Mouse (Mus musculus) MEL (cell line): ENCODE results near the gene Abca3. TPM values are rescaled to one million over a fixed set of nuclear protein-coding genes. Genes with fewer than 3 reads are reported as not detected.

ENCODE experiments used
- DNase-seq: peaks from one replicate; pipeline ENCODE4 v3.0.0; 2011; ENCODE audit warnings: low read depth, low spot score
- H3K27ac ChIP-seq: 2 replicates; pipeline ENCODE4 v1.5.1; 2012; ENCODE audit warnings: low read depth, mild to moderate bottlenecking, control low read depth, low read length, moderate library complexity; ENCODE audit not compliant: control insufficient read depth
- H3K27me3 ChIP-seq, 2 experiments: fragments of 150-350 bp in 1 of 2; sonication (generic) in 1 of 2; 2 replicates each; pipeline ENCODE4 v1.6.1; 2012; ENCODE audit warnings: low read length in 2 of 2, mild to moderate bottlenecking in 2 of 2, improper control_type of control experiment in 1 of 2, moderate library complexity in 1 of 2; ENCODE audit not compliant: insufficient read depth in 2 of 2, control insufficient read depth in 1 of 2
- H3K36me3 ChIP-seq, 2 experiments: 2 replicates each; pipeline ENCODE4 v1.6.1; 2012 to 2014; ENCODE audit warnings: low read length in 2 of 2, improper control_type of control experiment in 1 of 2, inconsistent platforms in 1 of 2, mild to moderate bottlenecking in 1 of 2; ENCODE audit not compliant: insufficient read depth in 2 of 2, control insufficient read depth in 1 of 2
- H3K4me1 ChIP-seq, 2 experiments: fragments of 150-350 bp in 1 of 2; sonication (generic) in 1 of 2; 2 replicates each; pipeline ENCODE4 v1.6.1; 2012; ENCODE audit warnings: low read length in 2 of 2, improper control_type of control experiment in 1 of 2, mild to moderate bottlenecking in 1 of 2; ENCODE audit not compliant: insufficient read depth in 2 of 2, control insufficient read depth in 1 of 2
- H3K4me3 ChIP-seq, 2 experiments: fragments of 150-350 bp in 1 of 2; sonication (generic) in 1 of 2; 2 replicates each; pipeline ENCODE4 v1.5.1; 2012; ENCODE audit warnings: low read depth in 2 of 2, low read length in 2 of 2, mild to moderate bottlenecking in 2 of 2, moderate library complexity in 2 of 2, control low read depth in 1 of 2, improper control_type of control experiment in 1 of 2; ENCODE audit not compliant: control insufficient read depth in 1 of 2, insufficient read depth in 1 of 2
- H3K79me2 ChIP-seq: 2 replicates; pipeline ENCODE4 v1.6.1; 2012; ENCODE audit warnings: mild to moderate bottlenecking, low read length, moderate library complexity; ENCODE audit not compliant: control insufficient read depth, poor library complexity, insufficient read depth
- H3K9ac ChIP-seq: 2 replicates; pipeline ENCODE4 v1.6.1; 2012; ENCODE audit warnings: low read depth, mild to moderate bottlenecking, control low read depth, low read length, moderate library complexity; ENCODE audit not compliant: control insufficient read depth, poor library complexity, severe bottlenecking
- H3K9me3 ChIP-seq: fragments of 150-350 bp; sonication (generic); replicated peaks from 2 replicates; pipeline ENCODE4 v1.6.1; 2012; ENCODE audit warnings: mild to moderate bottlenecking, low read length, improper control_type of control experiment, moderate library complexity; ENCODE audit not compliant: insufficient read depth
- CHD1 ChIP-seq: IDR thresholded peaks from 2 replicates; pipeline ENCODE4 v1.6.1; 2012; ENCODE audit warnings: low read depth, mild to moderate bottlenecking, inconsistent platforms, low read length, improper control_type of control experiment
- CHD2 ChIP-seq: IDR thresholded peaks from 2 replicates; pipeline ENCODE4 v1.6.1; 2011; ENCODE audit warnings: low read length, improper control_type of control experiment
- CTCF ChIP-seq, 3 experiments: IDR thresholded peaks in 2 of 3; conservative IDR thresholded peaks in 1 of 3; 2 replicates each; pipeline ENCODE4 v1.5.1; 2011 to 2012; ENCODE audit warnings: low read length in 3 of 3, low read depth in 2 of 3, mild to moderate bottlenecking in 2 of 3, improper control_type of control experiment in 1 of 3, inconsistent platforms in 1 of 3, mixed read lengths in 1 of 3, moderate library complexity in 1 of 3; ENCODE audit not compliant: control insufficient read depth in 1 of 3, insufficient read depth in 1 of 3, poor library complexity in 1 of 3, severe bottlenecking in 1 of 3
- E2F4 ChIP-seq: IDR thresholded peaks from 2 replicates; pipeline ENCODE4 v1.6.1; 2011; ENCODE audit warnings: low read depth, low read length, improper control_type of control experiment, borderline replicate concordance
- HCFC1 ChIP-seq: IDR thresholded peaks from 2 replicates; pipeline ENCODE4 v1.6.1; 2012; ENCODE audit warnings: low read depth, mild to moderate bottlenecking, inconsistent platforms, low read length, improper control_type of control experiment, moderate library complexity
- JUND ChIP-seq: IDR thresholded peaks from 2 replicates; pipeline ENCODE4 v1.6.1; 2011; ENCODE audit warnings: low read depth, mild to moderate bottlenecking, improper control_type of control experiment, low read length
- MAX ChIP-seq: IDR thresholded peaks from 2 replicates; pipeline ENCODE4 v1.6.1; 2011; ENCODE audit warnings: low read length, improper control_type of control experiment
- MXI1 ChIP-seq: IDR thresholded peaks from 2 replicates; pipeline ENCODE4 v1.6.1; 2011; ENCODE audit warnings: mild to moderate bottlenecking, low read depth, low read length, improper control_type of control experiment
- MYB ChIP-seq: IDR thresholded peaks from 2 replicates; pipeline ENCODE4 v1.6.1; 2011; ENCODE audit warnings: mild to moderate bottlenecking, low read depth, low read length, improper control_type of control experiment
- POLR2A ChIP-seq, 2 experiments: IDR thresholded peaks; 2 replicates each; pipeline ENCODE4 v1.6.1; 2011 to 2012; ENCODE audit warnings: low read length in 2 of 2, mild to moderate bottlenecking in 2 of 2, control low read depth in 1 of 2, improper control_type of control experiment in 1 of 2, low read depth in 1 of 2, moderate library complexity in 1 of 2; ENCODE audit not compliant: control insufficient read depth in 1 of 2, insufficient read depth in 1 of 2, poor library complexity in 1 of 2
- POLR2AphosphoS2 ChIP-seq: IDR thresholded peaks from 2 replicates; pipeline ENCODE4 v1.6.1; 2011; ENCODE audit warnings: low read length, improper control_type of control experiment
- POLR2AphosphoS5 ChIP-seq: IDR thresholded peaks from 2 replicates; pipeline ENCODE4 v1.6.1; 2012; ENCODE audit warnings: low read depth, borderline replicate concordance, mild to moderate bottlenecking, inconsistent platforms, low read length, moderate library complexity, mixed read lengths
- RAD21 ChIP-seq: IDR thresholded peaks from 2 replicates; pipeline ENCODE4 v1.6.1; 2011; ENCODE audit warnings: mild to moderate bottlenecking, low read depth, low read length, improper control_type of control experiment
- RCOR1 ChIP-seq: IDR thresholded peaks from 2 replicates; pipeline ENCODE4 v1.6.1; 2012; ENCODE audit warnings: low read depth, mild to moderate bottlenecking, inconsistent platforms, low read length, improper control_type of control experiment
- SIN3A ChIP-seq: IDR thresholded peaks from 2 replicates; pipeline ENCODE4 v1.6.1; 2012; ENCODE audit warnings: low read length, improper control_type of control experiment, inconsistent platforms
- TAL1 ChIP-seq: IDR thresholded peaks from 2 replicates; pipeline ENCODE4 v1.6.1; 2012; ENCODE audit warnings: mild to moderate bottlenecking, inconsistent platforms, low read length, moderate library complexity, mixed read lengths
- TBP ChIP-seq: IDR thresholded peaks from 2 replicates; pipeline ENCODE4 v1.8.0; 2011; ENCODE audit warnings: low read depth, low read length, improper control_type of control experiment
- TCF12 ChIP-seq: IDR thresholded peaks from 2 replicates; pipeline ENCODE4 v1.6.1; 2014; ENCODE audit warnings: low read depth, mild to moderate bottlenecking, inconsistent platforms, low read length, improper control_type of control experiment, moderate library complexity
- UBTF ChIP-seq: IDR thresholded peaks from 2 replicates; pipeline ENCODE4 v1.6.1; 2012; ENCODE audit warnings: low read depth, mild to moderate bottlenecking, inconsistent platforms, low read length, improper control_type of control experiment, moderate library complexity, borderline replicate concordance; ENCODE audit not compliant: insufficient read depth
- USF1 ChIP-seq: IDR thresholded peaks from 2 replicates; pipeline ENCODE4 v1.6.1; 2014; ENCODE audit warnings: low read depth, mild to moderate bottlenecking, inconsistent platforms, low read length, improper control_type of control experiment, moderate library complexity
- USF2 ChIP-seq, 2 experiments: IDR thresholded peaks; 2 replicates each; pipeline ENCODE4 v1.6.1; 2011 to 2012; ENCODE audit warnings: improper control_type of control experiment in 2 of 2, low read length in 2 of 2, borderline replicate concordance in 1 of 2, inconsistent platforms in 1 of 2, low read depth in 1 of 2, mild to moderate bottlenecking in 1 of 2; ENCODE audit not compliant: insufficient read depth in 1 of 2
- ZNF384 ChIP-seq: IDR thresholded peaks from 2 replicates; pipeline ENCODE4 v1.6.1; 2012; ENCODE audit warnings: low read depth, mild to moderate bottlenecking, inconsistent platforms, low read length, improper control_type of control experiment
- polyA plus RNA-seq, 2 experiments: library from polyadenylated mRNA; stranded (reverse) in 1 of 2; unstranded in 1 of 2; fragments of >175 nt in 1 of 2; fragments of >200 nt in 1 of 2; gene quantifications; 2 replicates each; pipeline versions ENCODE4 v1.2.1 to v1.2.4; 2012; ENCODE audit warnings: low replicate concordance in 2 of 2, low read depth in 1 of 2; ENCODE audit not compliant: insufficient read length in 2 of 2, insufficient read depth in 1 of 2, missing spikeins in 1 of 2
- total RNA-seq: library from RNA; depleted of rRNA; stranded (reverse); fragments of 300-350 nt; gene quantifications from 2 replicates; pipeline ENCODE4 v1.2.3, GENCODE M21; 2012

The Abca3 gene
- total and polyA plus RNA-seq, 3 experiments = 32.4 to 37.1 (median 36.6) TPM

DNA sequence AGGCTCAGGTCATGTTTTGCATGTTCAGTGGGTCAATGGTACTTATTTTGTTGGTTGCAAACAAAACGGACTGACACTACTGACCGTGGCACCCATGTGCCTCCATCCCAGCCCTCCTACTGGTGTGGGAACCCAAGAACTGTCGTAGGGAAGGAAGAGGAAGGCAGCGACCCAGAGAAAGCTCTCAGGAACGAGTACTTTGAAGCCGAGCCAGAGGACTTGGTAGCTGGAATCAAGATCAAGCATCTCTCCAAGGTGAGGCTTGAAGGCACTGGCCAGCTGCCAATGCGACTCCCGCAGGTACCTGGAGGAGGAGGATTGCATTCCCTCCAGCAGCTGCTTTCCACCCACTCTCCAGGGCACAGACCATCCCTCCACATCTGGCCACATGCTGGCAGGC, 32.0 kb downstream of the Abca3 start:
- DNase-seq = no peak
- Histone ChIP-seq H3K27ac (no peak overlapping the region), H3K79me2 (no peaks in the 10 kb centered on the region), H3K9ac (no peak overlapping the region), H3K4me3 (no peak overlapping the region), H3K27me3 (no peaks in the 10 kb centered on the region), H3K36me3 (peaks cover 0 to 20% of the 10 kb centered on the region in 2 experiments; a peak in 2 of 4 replicates), H3K9me3 (no peaks in the 10 kb centered on the region), H3K4me1 (no peaks in the 10 kb centered on the region)
- TF ChIP-seq HCFC1 (no peak), UBTF (no peak), TBP (no peak), RAD21 (no peak), TAL1 (no peak), MYB (no peak), POLR2AphosphoS5 (no peak), CHD2 (no peak), USF2 (IDR thresholded peaks at IDR 0.05; ENCODE audit: borderline replicate concordance in 1 of 2, insufficient read depth in 1 of 2, low read depth in 1 of 2, low read length in 2 of 2) (no peak), CHD1 (no peak), ZNF384 (no peak), CTCF (IDR thresholded peaks at IDR 0.05 in 2 of 3, conservative IDR thresholded peaks at IDR 0.05 in 1 of 3; ENCODE audit: control insufficient read depth in 1 of 3, insufficient read depth in 1 of 3, low read depth in 2 of 3, low read length in 3 of 3, poor library complexity in 1 of 3, severe bottlenecking in 1 of 3) (no peak), TCF12 (no peak), JUND (no peak)

DNA sequence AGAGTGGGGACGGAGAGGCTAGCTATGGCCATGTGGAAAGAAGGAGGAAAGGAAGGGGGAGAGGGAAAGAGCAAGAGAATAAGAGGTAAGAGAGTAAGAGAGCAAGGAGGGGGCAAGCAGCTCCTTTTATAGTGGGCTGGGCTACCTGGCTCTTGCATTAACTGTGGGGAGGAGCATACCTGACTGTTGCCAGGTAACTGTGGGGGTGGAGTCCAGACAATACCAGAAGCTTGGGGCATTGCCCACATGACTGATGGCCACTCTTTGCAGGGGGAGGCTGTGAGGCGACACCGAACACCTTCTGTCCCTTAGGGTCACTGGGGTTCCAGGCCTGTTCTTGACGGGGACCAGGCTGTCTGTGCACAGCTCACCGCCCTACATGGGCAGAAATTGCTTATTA, 37.0 kb downstream of the Abca3 start:
- TF ChIP-seq SIN3A = no peak
- TF ChIP-seq USF2 (IDR thresholded peaks at IDR 0.05; ENCODE audit: borderline replicate concordance in 1 of 2, insufficient read depth in 1 of 2, low read depth in 1 of 2, low read length in 2 of 2) = no peak
- TF ChIP-seq MXI1 = no peak
- TF ChIP-seq POLR2AphosphoS5 = no peak
- TF ChIP-seq E2F4 = no peak
- TF ChIP-seq POLR2AphosphoS2 = no peak
- TF ChIP-seq USF1 = no peak
- TF ChIP-seq MYB = no peak
- no peak for TF ChIP-seq MAX
- TF ChIP-seq POLR2A (IDR thresholded peaks at IDR 0.05; ENCODE audit: control insufficient read depth in 1 of 2, insufficient read depth in 1 of 2, low read depth in 1 of 2, low read length in 2 of 2, poor library complexity in 1 of 2) = no peak
- TF ChIP-seq CHD2 = no peak
- no peak for TF ChIP-seq CHD1
- TF ChIP-seq HCFC1 = no peak
- TF ChIP-seq TCF12 = no peak
- no peak for TF ChIP-seq RCOR1
- Histone ChIP-seq H3K9ac (no peak overlapping the region), H3K27me3 (no peaks in the 10 kb centered on the region), H3K4me1 (no peaks in the 10 kb centered on the region), H3K9me3 (no peaks in the 10 kb centered on the region), H3K4me3 (no peak overlapping the region), H3K27ac (no peak overlapping the region), H3K36me3 (peaks cover 0 to 14% of the 10 kb centered on the region in 2 experiments; a peak in 2 of 4 replicates), H3K79me2 (no peaks in the 10 kb centered on the region)
- no peak for DNase-seq
